9 mouse cellular contexts compared by ENCODE assay signal in genomic region chr3:97124193-97124592, GRCm38 (mm10). TPM values are rescaled to one million over a fixed set of nuclear protein-coding genes. Genes with fewer than 3 reads are reported as not detected.
DNase-seq lines count a peak whose midpoint lies in the region; ATAC-seq and TF ChIP-seq lines count a peak whose summit lies in the region.
"Had no signal": no experiment of that assay in that cellular context is flagged by ENCODE, and none has a peak within 500 bp of the region (broad histone marks: within the 10 kb centered on the region; RNA-seq: fewer than 3 reads in every experiment).

No protein-coding gene starts in this region.

- no peak for TF ChIP-seq POLR2A in thymus, adult 2 months (IDR thresholded peaks at IDR 0.05; ENCODE audit: control insufficient read depth, extremely low read depth, insufficient read depth, low read length, poor library complexity)

- 57% methylated on average over 7 of the region's 7 CpGs for WGBS in kidney, embryonic 15.5 days
- 22% methylated on average over 7 of the region's 7 CpGs for WGBS in lung, postnatal 0 days
- WGBS in thymus, adult 2 months, result 5% methylated on average over 7 of the region's 7 CpGs
- 48% methylated on average over 7 of the region's 7 CpGs for WGBS in midbrain, postnatal 0 days

- no peak overlapping the region for H3K4me3 ChIP-seq in kidney, embryonic 15.5 days (replicated peaks)
- no peak overlapping the region for H3K4me3 ChIP-seq in lung, postnatal 0 days (ENCODE audit: low read depth, low read length)
- H3K4me3 ChIP-seq in thymus, adult 2 months (ENCODE audit: control insufficient read depth, insufficient read depth, low read length), result no peak overlapping the region
- H3K4me3 ChIP-seq in midbrain, postnatal 0 days (ENCODE audit: low read depth, low read length), result no peak overlapping the region
- H3K4me3 ChIP-seq: lung, embryonic 15.5 days had no signal

- no peak overlapping the region for H3K4me2 ChIP-seq in kidney, embryonic 15.5 days
- no peak overlapping the region for H3K4me2 ChIP-seq in lung, postnatal 0 days (replicated peaks; ENCODE audit: low read depth, low read length)
- no peak overlapping the region for H3K4me2 ChIP-seq in midbrain, postnatal 0 days (ENCODE audit: low read depth, low read length, poor library complexity, severe bottlenecking)
- H3K4me2 ChIP-seq: lung, embryonic 15.5 days had no signal

- TF ChIP-seq CTCF in lung, postnatal 0 days (IDR thresholded peaks at IDR 0.05), result peak; percentile 6; the same call in 1 of the 2 replicates
- no peak for TF ChIP-seq CTCF in thymus, adult 2 months (IDR thresholded peaks at IDR 0.05; ENCODE audit: borderline replicate concordance, control insufficient read depth, extremely low read depth, insufficient read depth, low read length, poor library complexity)
- no peak for TF ChIP-seq CTCF in midbrain, postnatal 0 days (IDR thresholded peaks at IDR 0.05)

- no peak for DNase-seq in kidney, adult 18-20 months
- DNase-seq in lung, postnatal 0 days (ENCODE audit: low spot score), result peak; percentile 39
- DNase-seq in thymus, adult 2 months, result peak; percentile 73
- DNase-seq in frontal cortex, postnatal 14 days (ENCODE audit: low spot score in 2 of 2), result no peak
- DNase-seq in cerebellum, adult 11-12 months, result no peak
- no peak for DNase-seq in midbrain, postnatal 0 days (ENCODE audit: low spot score)

- 0 out of 2 replicates have a peak, but pooled peaks have one; percentile 49 for ATAC-seq in kidney, embryonic 15.5 days (replicated peaks; ENCODE audit: low FRiP score)
- ATAC-seq in granulocyte monocyte progenitor cell, adult 5-6 weeks (replicated peaks; ENCODE audit: poor library complexity, severe bottlenecking), result peak; percentile 98
- peak; percentile 62; the same call in 1 of the 2 replicates for ATAC-seq in lung, postnatal 0 days
- no peak for ATAC-seq in midbrain, postnatal 0 days (ENCODE audit: low FRiP score)

- H3K9ac ChIP-seq in kidney, embryonic 15.5 days, result no peak overlapping the region
- no peak overlapping the region for H3K9ac ChIP-seq in lung, postnatal 0 days (replicated peaks; ENCODE audit: low read depth)
- no peak overlapping the region for H3K9ac ChIP-seq in midbrain, postnatal 0 days (replicated peaks; ENCODE audit: low read length, poor library complexity, severe bottlenecking)
- H3K9ac ChIP-seq: lung, embryonic 15.5 days had no signal

- H3K36me3 ChIP-seq in kidney, embryonic 15.5 days, result no peaks in the 10 kb centered on the region
- H3K36me3 ChIP-seq in lung, postnatal 0 days (ENCODE audit: insufficient read depth, low read length), result no peaks in the 10 kb centered on the region
- H3K36me3 ChIP-seq in thymus, adult 2 months (ENCODE audit: control insufficient read depth, insufficient read depth, low read length), result no peaks in the 10 kb centered on the region
- no peaks in the 10 kb centered on the region for H3K36me3 ChIP-seq in midbrain, postnatal 0 days (ENCODE audit: insufficient read depth, low read length)
- H3K36me3 ChIP-seq: lung, embryonic 15.5 days had no signal

- no peak for TF ChIP-seq EP300 in lung, postnatal 0 days (IDR thresholded peaks at IDR 0.05)

- H3K27ac ChIP-seq in kidney, embryonic 15.5 days, result no peak overlapping the region
- no peak overlapping the region for H3K27ac ChIP-seq in lung, postnatal 0 days (ENCODE audit: low read length)
- peak overlapping the region; percentile 41; the same call in 1 of the 2 replicates for H3K27ac ChIP-seq in thymus, adult 2 months (ENCODE audit: control insufficient read depth, insufficient read depth, low read length)
- no peak overlapping the region for H3K27ac ChIP-seq in midbrain, postnatal 0 days (ENCODE audit: low read depth, low read length)
- H3K27ac ChIP-seq: lung, embryonic 15.5 days had no signal

- H3K9me3 ChIP-seq in kidney, embryonic 15.5 days (replicated peaks), result no peaks in the 10 kb centered on the region
- no peaks in the 10 kb centered on the region for H3K9me3 ChIP-seq in lung, postnatal 0 days (ENCODE audit: low read length)
- no peaks in the 10 kb centered on the region for H3K9me3 ChIP-seq in midbrain, postnatal 0 days (ENCODE audit: low read length)
- H3K9me3 ChIP-seq: lung, embryonic 15.5 days had no signal

- 0 out of 2 replicates have a peak, but pooled peaks cover 3% of the 10 kb centered on the region for H3K4me1 ChIP-seq in kidney, embryonic 15.5 days
- no peaks in the 10 kb centered on the region for H3K4me1 ChIP-seq in lung, postnatal 0 days (ENCODE audit: insufficient read depth, low read depth, low read length)
- peaks cover 8% of the 10 kb centered on the region for H3K4me1 ChIP-seq in thymus, adult 2 months (replicated peaks; ENCODE audit: control insufficient read depth, insufficient read depth, low read length)
- H3K4me1 ChIP-seq in midbrain, postnatal 0 days (ENCODE audit: insufficient read depth, low read length), result no peaks in the 10 kb centered on the region

- no peaks in the 10 kb centered on the region for H3K27me3 ChIP-seq in kidney, embryonic 15.5 days
- no peaks in the 10 kb centered on the region for H3K27me3 ChIP-seq in lung, postnatal 0 days (replicated peaks; ENCODE audit: insufficient read depth, low read length)
- H3K27me3 ChIP-seq in thymus, adult 2 months (ENCODE audit: control insufficient read depth, insufficient read depth, low read length), result no peaks in the 10 kb centered on the region
- H3K27me3 ChIP-seq in midbrain, postnatal 0 days (ENCODE audit: insufficient read depth, low read length), result no peaks in the 10 kb centered on the region
- H3K27me3 ChIP-seq: lung, embryonic 15.5 days had no signal

RNA-seq across cellular contexts. Expression of gene Acp6, which starts 34.4 kb away (rescaled TPM):
- polyA plus RNA-seq in kidney, embryonic 15.5 days (2015; fragmentation: Nextera tagmentation; extraction: Ambion mirVana), result 53.7 and 55.0 TPM in 2 replicates
- 51.8 and 65.2 TPM in 2 replicates for total RNA-seq in granulocyte monocyte progenitor cell, adult 5-6 weeks (2014; fragmentation: Nextera tagmentation)
- 20.3 and 22.9 TPM in 2 replicates for total RNA-seq in granulocyte monocyte progenitor cell, adult 5-6 weeks (2017)
- 37.2 and 40.4 TPM in 2 replicates for polyA plus RNA-seq in lung, postnatal 0 days (2015; fragmentation: Nextera tagmentation; extraction: Ambion mirVana)
- polyA plus RNA-seq in thymus, adult 2 months (2012; rRNA removed), result 45.1 and 49.3 TPM in 2 replicates
- 14.7 and 20.3 TPM in 2 replicates for total RNA-seq in midbrain, postnatal 0 days (2014; rRNA removed)
- polyA plus RNA-seq in midbrain, postnatal 0 days (2015; fragmentation: Nextera tagmentation; extraction: Ambion mirVana), result 12.6 and 13.7 TPM in 2 replicates

Comparison
In these comparisons a context has a peak if more than half of its experiments do, and no peak if none do; other contexts are left out.
1. DNase-seq: peak in lung, postnatal 0 days (single experiment) and thymus, adult 2 months (single experiment); none in kidney, adult 18-20 months (single experiment), frontal cortex, postnatal 14 days (0 of 2), cerebellum, adult 11-12 months (single experiment) and midbrain, postnatal 0 days (single experiment).